Mouse (Mus musculus): ENCODE results near the gene Pim1. TPM values are rescaled to one million over a fixed set of nuclear protein-coding genes. Genes with fewer than 3 reads are reported as not detected.

Pim1 gene
- polyA plus RNA-seq, 1 experiment from 2014 or later = 16.0 TPM

- H3K27me3 ChIP-seq (ENCODE audit: insufficient read depth, low read length) = no peaks in the 10 kb centered on the region
- ATAC-seq (ENCODE audit: insufficient read depth) (no peak), DNase-seq (peak; percentile 80)
- H3K36me3 ChIP-seq (ENCODE audit: insufficient read depth) = peaks cover 13% of the 10 kb centered on the region
- no peaks in the 10 kb centered on the region for H3K4me1 ChIP-seq (ENCODE audit: insufficient read depth)
- H3K27ac ChIP-seq (ENCODE audit: low read depth) = peak overlapping the region; percentile 95
- peak overlapping the region; percentile 95 for H3K4me3 ChIP-seq (ENCODE audit: low read depth, low read length)
- 5% methylated on average over 30 of the region's 30 CpGs for WGBS
- peak overlapping the region; percentile 82 for H3K9ac ChIP-seq
- peak overlapping the region; percentile 92 for H3K4me2 ChIP-seq
- no peaks in the 10 kb centered on the region for H3K9me3 ChIP-seq (ENCODE audit: low read depth, low read length)
- no peak for TF ChIP-seq CTCF (IDR thresholded peaks at IDR 0.05; ENCODE audit: low read depth)
Observed at GRCm38 (mm10) chr17:29488978-29489970, 1.3 kb upstream of the Pim1 start.

- Histone ChIP-seq H3K9me3 (ENCODE audit: low read depth, low read length) (no peaks in the 10 kb centered on the region), H3K4me3 (ENCODE audit: low read depth, low read length) (peak overlapping the region; percentile 95), H3K9ac (peak overlapping the region; percentile 82), H3K27ac (ENCODE audit: low read depth) (peak overlapping the region; percentile 95), H3K4me2 (peak overlapping the region; percentile 93), H3K36me3 (ENCODE audit: insufficient read depth) (peaks cover 19% of the 10 kb centered on the region), H3K27me3 (ENCODE audit: insufficient read depth, low read length) (no peaks in the 10 kb centered on the region), H3K4me1 (ENCODE audit: insufficient read depth) (no peaks in the 10 kb centered on the region)
- WGBS = 1% methylated on average over 55 of the region's 68 CpGs
- peak; percentile 100 for DNase-seq
- ATAC-seq (ENCODE audit: insufficient read depth) = peak; percentile 89
- TF ChIP-seq CTCF (IDR thresholded peaks at IDR 0.05; ENCODE audit: low read depth) = no peak
Observed at GRCm38 (mm10) chr17:29489971-29490712, 411 bp upstream of the Pim1 start.

- no peaks in the 10 kb centered on the region for H3K9me3 ChIP-seq (ENCODE audit: low read depth, low read length)
- no peaks in the 10 kb centered on the region for H3K27me3 ChIP-seq (ENCODE audit: insufficient read depth, low read length)
- peak overlapping the region; percentile 93 for H3K4me2 ChIP-seq
- peak overlapping the region; percentile 95 for H3K4me3 ChIP-seq (ENCODE audit: low read depth, low read length)
- peak overlapping the region; percentile 90 for H3K27ac ChIP-seq (ENCODE audit: low read depth)
- H3K36me3 ChIP-seq (ENCODE audit: insufficient read depth) = peaks cover 24% of the 10 kb centered on the region
- TF ChIP-seq CTCF (IDR thresholded peaks at IDR 0.05; ENCODE audit: low read depth) = no peak
- peak; percentile 58 for DNase-seq
- H3K4me1 ChIP-seq (ENCODE audit: insufficient read depth) = no peaks in the 10 kb centered on the region
- under 1% methylated on average over 48 of the region's 48 CpGs for WGBS
- H3K9ac ChIP-seq = peak overlapping the region; percentile 88
- ATAC-seq (ENCODE audit: insufficient read depth) = no peak
Observed at GRCm38 (mm10) chr17:29491591-29492268, 1.2 kb downstream of the Pim1 start.

GRCm38 (mm10) chr17:29492269-29493191 is 2.0 kb downstream of the Pim1 start:
- peak overlapping the region; percentile 93 for H3K4me2 ChIP-seq
- H3K36me3 ChIP-seq (ENCODE audit: insufficient read depth) = peaks cover 24% of the 10 kb centered on the region
- H3K4me3 ChIP-seq (ENCODE audit: low read depth, low read length) = peak overlapping the region; percentile 95
- no peaks in the 10 kb centered on the region for H3K4me1 ChIP-seq (ENCODE audit: insufficient read depth)
- DNase-seq = peak; percentile 87
- H3K27ac ChIP-seq (ENCODE audit: low read depth) = peak overlapping the region; percentile 90
- H3K9me3 ChIP-seq (ENCODE audit: low read depth, low read length) = no peaks in the 10 kb centered on the region
- H3K27me3 ChIP-seq (ENCODE audit: insufficient read depth, low read length) = no peaks in the 10 kb centered on the region
- no peak for ATAC-seq (ENCODE audit: insufficient read depth)
- WGBS = 2% methylated on average over 22 of the region's 22 CpGs
- H3K9ac ChIP-seq = peak overlapping the region; percentile 88
- peak; percentile 85 for TF ChIP-seq CTCF (IDR thresholded peaks at IDR 0.05; ENCODE audit: low read depth)

GRCm38 (mm10) chr17:29493461-29493980 is 3.0 kb downstream of the Pim1 start:
- peak overlapping the region; percentile 93 for H3K4me2 ChIP-seq
- WGBS = 72% methylated on average over 11 of the region's 11 CpGs
- no peak for TF ChIP-seq CTCF (IDR thresholded peaks at IDR 0.05; ENCODE audit: low read depth)
- peak overlapping the region; percentile 52; the same call in 1 of the 2 replicates for H3K27ac ChIP-seq (ENCODE audit: low read depth)
- no peak for ATAC-seq (ENCODE audit: insufficient read depth)
- H3K27me3 ChIP-seq (ENCODE audit: insufficient read depth, low read length) = no peaks in the 10 kb centered on the region
- peaks cover 24% of the 10 kb centered on the region for H3K36me3 ChIP-seq (ENCODE audit: insufficient read depth)
- H3K4me1 ChIP-seq (ENCODE audit: insufficient read depth) = no peaks in the 10 kb centered on the region
- H3K9me3 ChIP-seq (ENCODE audit: low read depth, low read length) = no peaks in the 10 kb centered on the region
- peak overlapping the region; percentile 95 for H3K4me3 ChIP-seq (ENCODE audit: low read depth, low read length)
- no peak for DNase-seq
- peak overlapping the region; percentile 40 for H3K9ac ChIP-seq

Measured in lung, embryonic 14.5 days (tissue).